Mouse (Mus musculus) fibroblast of lung, adult 2 months (primary cell): ENCODE results near the gene Gmeb2.
A peak's percentile ranks its signal among the peaks of the same experiment; 100 is the strongest.

Source experiments
- DNase-seq: peaks from one replicate; pipeline ENCODE4 v3.0.0-alpha.2; 2011; ENCODE audit warnings: low read depth

Gmeb2 gene

GRCm38 (mm10) chr2:181224994-181225393, 62.8 kb downstream of the Gmeb2 start:
- DNase-seq: no peak

- DNase-seq: no peak
Observed at GRCm38 (mm10) chr2:181220361-181220760, 67.5 kb downstream of the Gmeb2 start.

- DNase-seq: peak; percentile 40
Observed at GRCm38 (mm10) chr2:181219538-181220216, 68.2 kb downstream of the Gmeb2 start, which contains the start of gene Fndc11. Fndc11 (plus strand) TSS chr2:181220013.

GRCm38 (mm10) chr2:181218881-181219485, 68.9 kb downstream of the Gmeb2 start:
- DNase-seq: no peak

- no peak for DNase-seq
Observed at GRCm38 (mm10) chr2:181216037-181216436, 71.8 kb downstream of the Gmeb2 start.

- DNase-seq: no peak
Observed at GRCm38 (mm10) chr2:181213021-181213445, 74.8 kb downstream of the Gmeb2 start, which contains the start of gene Srms. Srms (minus strand) TSS chr2:181213185.

GRCm38 (mm10) chr2:181212389-181213020, 75.3 kb downstream of the Gmeb2 start:
- no peak for DNase-seq

GRCm38 (mm10) chr2:181206118-181206517, 81.7 kb downstream of the Gmeb2 start:
- no peak for DNase-seq

GRCm38 (mm10) chr2:181205678-181206077, 82.2 kb downstream of the Gmeb2 start:
- DNase-seq: no peak

GRCm38 (mm10) chr2:181202886-181203285, 84.9 kb downstream of the Gmeb2 start:
- no peak for DNase-seq

- DNase-seq: no peak
Observed at GRCm38 (mm10) chr2:181202422-181202821, 85.4 kb downstream of the Gmeb2 start, which contains the start of gene Ptk6. Ptk6 (minus strand) TSS chr2:181202789.

- no peak for DNase-seq
Observed at GRCm38 (mm10) chr2:181201606-181202005, 86.2 kb downstream of the Gmeb2 start.
